Mouse (Mus musculus) midbrain, embryonic 11.5 days (tissue): ENCODE measurements around the gene Gm17720. TPM values are rescaled to one million over a fixed set of nuclear protein-coding genes. Genes with fewer than 3 reads are reported as not detected.

Experiments
- ATAC-seq: fragments of 200-750 bp; cut with Nextera tagmentation; 2 replicates; pipeline ENCODE4 v1.8.0; 2017; ENCODE audit warnings: moderate TSS enrichment, moderate library complexity; ENCODE audit not compliant: low FRiP score
- DNase-seq: peaks from one replicate; pipeline ENCODE4 v3.0.0; 2015; ENCODE audit warnings: low spot score; ENCODE audit errors: missing footprints
- H3K27ac ChIP-seq: fragments of 300-500 bp; sonication (generic); 2 replicates; pipeline ENCODE4 v1.5.1; 2014; ENCODE audit warnings: low read depth, low read length
- H3K27me3 ChIP-seq: fragments of 300-500 bp; sonication (generic); 2 replicates; pipeline ENCODE4 v1.6.1; 2014; ENCODE audit warnings: mild to moderate bottlenecking, low read length, moderate library complexity, mixed read lengths; ENCODE audit not compliant: control insufficient read depth, insufficient read depth
- H3K36me3 ChIP-seq: fragments of 300-500 bp; sonication (generic); 2 replicates; pipeline ENCODE4 v1.6.1; 2014; ENCODE audit warnings: mild to moderate bottlenecking, low read length, moderate library complexity, mixed read lengths; ENCODE audit not compliant: control insufficient read depth, insufficient read depth
- H3K4me1 ChIP-seq: fragments of 300-500 bp; sonication (generic); 2 replicates; pipeline ENCODE4 v1.6.1; 2014; ENCODE audit warnings: low read length; ENCODE audit not compliant: control insufficient read depth, insufficient read depth
- H3K4me2 ChIP-seq: fragments of 300-500 bp; sonication (generic); 2 replicates; pipeline ENCODE4 v1.6.1; 2014; ENCODE audit warnings: mild to moderate bottlenecking, moderate library complexity
- H3K4me3 ChIP-seq: fragments of 300-500 bp; sonication (generic); 2 replicates; pipeline ENCODE4 v1.5.1; 2014; ENCODE audit warnings: low read depth, low read length
- H3K9ac ChIP-seq: fragments of 300-500 bp; sonication (generic); 2 replicates; pipeline ENCODE4 v1.6.1; 2014; ENCODE audit warnings: low read length
- H3K9me3 ChIP-seq: fragments of 300-500 bp; sonication (generic); 2 replicates; pipeline ENCODE4 v1.6.1; 2016; ENCODE audit warnings: low read length; ENCODE audit not compliant: control insufficient read depth
- WGBS: fragments of 180-500 bp; shearing (Covaris S2); extraction: QIAGEN DNeasy Blood & Tissue Kit; methylation state at CpG from one replicate; pipeline ENCODE4 v1.1.7; 2014; 5-methylcytosine and 5-hydroxymethylcytosine counted together
- polyA plus RNA-seq: library from polyadenylated mRNA; unstranded; fragments of >200 nt; fragmentation: Nextera tagmentation; extraction: Ambion mirVana; gene quantifications from 2 replicates; pipeline ENCODE4 v1.2.1, GENCODE M21; 2014

Gene Gm17720
- polyA plus RNA-seq, 1 experiment from 2014 or later = not detected

- no peak for ATAC-seq
- WGBS = 52% methylated on average over 1 of the region's 1 CpGs
These were observed 10.7 kb downstream of the Gm17720 start for GRCm38 (mm10) chr8:110091869-110092268.

GRCm38 (mm10) chr8:110082416-110083105 is 20.0 kb downstream of the Gm17720 start:
- Histone ChIP-seq H3K27ac (no peak overlapping the region), H3K27me3 (no peaks in the 10 kb centered on the region), H3K9me3 (no peaks in the 10 kb centered on the region), H3K4me1 (peaks cover 7% of the 10 kb centered on the region), H3K9ac (no peak overlapping the region), H3K36me3 (peaks cover 17% of the 10 kb centered on the region), H3K4me3 (no peak overlapping the region), H3K4me2 (no peak overlapping the region)
- ATAC-seq (no peak), DNase-seq (no peak)
- 82% methylated on average over 11 of the region's 11 CpGs for WGBS

More at GRCm38 (mm10) chr8:110091869-110092268, 10.7 kb downstream of the Gm17720 start:
- Histone ChIP-seq H3K9ac (no peak overlapping the region), H3K27me3 (no peaks in the 10 kb centered on the region), H3K4me3 (no peak overlapping the region), H3K4me2 (no peak overlapping the region), H3K36me3 (peaks cover 21% of the 10 kb centered on the region), H3K27ac (no peak overlapping the region), H3K4me1 (no peaks in the 10 kb centered on the region), H3K9me3 (peaks cover 11% of the 10 kb centered on the region; the same call in 1 of the 2 replicates)
- no peak for DNase-seq

GRCm38 (mm10) chr8:110079282-110080221 is 23.0 kb downstream of the Gm17720 start, which contains the start of gene Zfp612:
Gene Zfp612, plus strand, starts transcription at chr8:110079746.
- no peaks in the 10 kb centered on the region for H3K9me3 ChIP-seq
- no peak within 1 kb of the TSS for H3K27ac ChIP-seq
- peaks cover 7% of the 10 kb centered on the region for H3K4me1 ChIP-seq
- DNase-seq = peak; percentile 98
- WGBS = 8% methylated on average over 53 of the region's 54 CpGs
- H3K36me3 ChIP-seq = 0 out of 2 replicates have a peak, but pooled peaks cover 2% of the 10 kb centered on the region
- H3K27me3 ChIP-seq = no peaks in the 10 kb centered on the region
- peak within 1 kb of the TSS; percentile 71 for H3K4me3 ChIP-seq
- peak within 1 kb of the TSS; percentile 89 for H3K4me2 ChIP-seq
- peak within 1 kb of the TSS; percentile 77 for H3K9ac ChIP-seq
- peak; percentile 96 for ATAC-seq

- WGBS = 86% methylated on average over 8 of the region's 8 CpGs
- Histone ChIP-seq H3K27me3 (no peaks in the 10 kb centered on the region), H3K4me2 (no peak overlapping the region), H3K27ac (no peak overlapping the region), H3K36me3 (no peaks in the 10 kb centered on the region), H3K9me3 (no peaks in the 10 kb centered on the region), H3K4me1 (no peaks in the 10 kb centered on the region), H3K9ac (no peak overlapping the region), H3K4me3 (no peak overlapping the region)
- DNase-seq = no peak
- no peak for ATAC-seq
These were observed 28.1 kb downstream of the Gm17720 start for GRCm38 (mm10) chr8:110074496-110074895.

- 17% methylated on average over 9 of the region's 9 CpGs for WGBS
- H3K9me3 ChIP-seq = no peaks in the 10 kb centered on the region
- ATAC-seq = peak; percentile 57; the same call in 1 of the 2 replicates
These were observed 31.0 kb downstream of the Gm17720 start for GRCm38 (mm10) chr8:110071600-110071999.

GRCm38 (mm10) chr8:110069706-110070105 is 32.8 kb downstream of the Gm17720 start:
- no peaks in the 10 kb centered on the region for H3K36me3 ChIP-seq
- no peak for ATAC-seq
- no peaks in the 10 kb centered on the region for H3K4me1 ChIP-seq
- H3K4me3 ChIP-seq = no peak overlapping the region
- H3K27me3 ChIP-seq = no peaks in the 10 kb centered on the region
- DNase-seq = no peak
- 92% methylated on average over 4 of the region's 4 CpGs for WGBS
- no peaks in the 10 kb centered on the region for H3K9me3 ChIP-seq
- no peak overlapping the region for H3K4me2 ChIP-seq
- H3K9ac ChIP-seq = no peak overlapping the region
- H3K27ac ChIP-seq = no peak overlapping the region

More at GRCm38 (mm10) chr8:110071600-110071999, 31.0 kb downstream of the Gm17720 start:
- Histone ChIP-seq H3K4me3 (no peak overlapping the region), H3K27ac (no peak overlapping the region), H3K4me2 (no peak overlapping the region), H3K9ac (no peak overlapping the region), H3K4me1 (no peaks in the 10 kb centered on the region), H3K36me3 (no peaks in the 10 kb centered on the region), H3K27me3 (no peaks in the 10 kb centered on the region)
- peak; percentile 96 for DNase-seq

GRCm38 (mm10) chr8:110065676-110066075 is 36.9 kb downstream of the Gm17720 start:
- ATAC-seq (no peak), DNase-seq (no peak)
- Histone ChIP-seq H3K4me3 (no peak overlapping the region), H3K27me3 (no peaks in the 10 kb centered on the region), H3K9ac (no peak overlapping the region), H3K9me3 (no peaks in the 10 kb centered on the region), H3K4me1 (no peaks in the 10 kb centered on the region), H3K4me2 (no peak overlapping the region), H3K36me3 (no peaks in the 10 kb centered on the region), H3K27ac (no peak overlapping the region)
- 95% methylated on average over 4 of the region's 4 CpGs for WGBS

- ATAC-seq (no peak), DNase-seq (no peak)
- H3K4me2 ChIP-seq = no peak overlapping the region
- H3K4me3 ChIP-seq = no peak overlapping the region
- WGBS = 93% methylated on average over 18 of the region's 18 CpGs
- no peak overlapping the region for H3K9ac ChIP-seq
- H3K27me3 ChIP-seq = no peaks in the 10 kb centered on the region
- H3K27ac ChIP-seq = no peak overlapping the region
- H3K9me3 ChIP-seq = no peaks in the 10 kb centered on the region
- H3K4me1 ChIP-seq = no peaks in the 10 kb centered on the region
- H3K36me3 ChIP-seq = no peaks in the 10 kb centered on the region
These were observed 37.8 kb downstream of the Gm17720 start for GRCm38 (mm10) chr8:110064606-110065365.
